ENCODE assay signal across 26 mouse cellular contexts in the genomic region with DNA sequence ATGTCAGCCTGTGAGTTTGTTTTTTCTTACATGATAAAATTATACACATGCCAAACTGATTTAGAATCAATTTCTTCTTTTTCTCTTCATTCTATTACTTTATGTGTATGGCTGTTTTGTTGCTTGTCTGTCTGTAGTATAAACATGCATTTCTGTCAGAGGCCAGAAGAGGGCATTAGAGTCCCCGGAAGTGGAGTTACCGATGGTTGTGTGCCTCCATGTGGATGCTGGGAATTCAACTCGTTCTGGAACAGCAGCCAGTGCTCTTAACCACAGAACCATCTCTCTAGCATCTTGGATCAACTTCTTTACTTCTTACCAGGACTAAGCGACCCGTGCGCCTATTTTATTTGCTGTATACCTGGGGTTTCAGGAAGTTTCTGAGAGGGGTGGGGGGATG. TPM values are rescaled to one million over a fixed set of nuclear protein-coding genes. Genes with fewer than 3 reads are reported as not detected.
A peak's percentile ranks its signal among the peaks of the same experiment; 100 is the strongest.
DNase-seq lines count a peak whose midpoint lies in the region; ATAC-seq and TF ChIP-seq lines count a peak whose summit lies in the region.
"Had no signal": no experiment of that assay in that cellular context is flagged by ENCODE, and none has a peak within 500 bp of the region (broad histone marks: within the 10 kb centered on the region; RNA-seq: fewer than 3 reads in every experiment).

No protein-coding gene starts in this region.

- DNase-seq in midbrain, postnatal 0 days (ENCODE audit: low spot score): no peak
- peak; percentile 80 for DNase-seq in R1 (ENCODE audit: low read depth, low spot score)
- DNase-seq in spleen, postnatal 36 days (ENCODE audit: low spot score in 2 of 2): no peak
- DNase-seq in stomach, postnatal 0 days (ENCODE audit: low spot score): no peak
- DNase-seq: adrenal gland, adult 2 months; adrenal gland, postnatal 14 days; cerebellum, adult 11 months; cerebellum, adult 2 months; cerebellum, adult 9-11 months; cerebellum, postnatal 25 days; gastrocnemius, postnatal 10 days; gastrocnemius, postnatal 36 days; heart, adult 2 months; heart, postnatal 14 days; heart, postnatal 4 days; kidney, adult 18-20 months had no signal

- no peak for ATAC-seq in midbrain, postnatal 0 days (ENCODE audit: low FRiP score)
- no peak for ATAC-seq in midbrain, embryonic 15.5 days (replicated peaks)
- ATAC-seq in stomach, postnatal 0 days (ENCODE audit: low FRiP score, low TSS enrichment): no peak
- ATAC-seq: forebrain, embryonic 15.5 days; Patski had no signal

- no peak overlapping the region for H3K9ac ChIP-seq in midbrain, postnatal 0 days (replicated peaks; ENCODE audit: low read length, poor library complexity, severe bottlenecking)
- no peak overlapping the region for H3K9ac ChIP-seq in midbrain, embryonic 15.5 days
- H3K9ac ChIP-seq in ES-Bruce4 (ENCODE audit: low read depth, poor library complexity, severe bottlenecking): no peak overlapping the region
- H3K9ac ChIP-seq in stomach, postnatal 0 days (ENCODE audit: low read length): no peak overlapping the region
- H3K9ac ChIP-seq: embryonic facial prominence, embryonic 12.5 days; embryonic facial prominence, embryonic 15.5 days; forebrain, embryonic 15.5 days; heart, embryonic 13.5 days; hindbrain, embryonic 12.5 days; hindbrain, embryonic 15.5 days had no signal

- TF ChIP-seq CTCF in midbrain, postnatal 0 days (IDR thresholded peaks at IDR 0.05): 0 out of 2 replicates have a peak, but pooled peaks have one; percentile 4
- TF ChIP-seq CTCF in ES-Bruce4 (IDR thresholded peaks at IDR 0.05; ENCODE audit: low read depth, low read length): peak; percentile 22
- no peak for TF ChIP-seq CTCF in stomach, postnatal 0 days (IDR thresholded peaks at IDR 0.05; ENCODE audit: low read depth)

- 86% methylated on average over 6 of the region's 6 CpGs for WGBS in midbrain, postnatal 0 days
- WGBS in midbrain, embryonic 15.5 days: 90% methylated on average over 6 of the region's 6 CpGs
- 89% methylated on average over 6 of the region's 6 CpGs for whole genome bisulfite sequencing in stomach, postnatal 0 days

- H3K4me3 ChIP-seq in midbrain, postnatal 0 days (ENCODE audit: low read depth, low read length): no peak overlapping the region
- H3K4me3 ChIP-seq in midbrain, embryonic 15.5 days: no peak overlapping the region
- H3K4me3 ChIP-seq in ES-Bruce4 (ENCODE audit: low read depth, low read length): no peak overlapping the region
- H3K4me3 ChIP-seq in stomach, postnatal 0 days (ENCODE audit: low read depth, low read length): no peak overlapping the region
- H3K4me3 ChIP-seq: embryonic facial prominence, embryonic 12.5 days; embryonic facial prominence, embryonic 15.5 days; forebrain, embryonic 15.5 days; heart, adult 2 months; heart, embryonic 10.5 days; heart, embryonic 13.5 days; hindbrain, embryonic 12.5 days; hindbrain, embryonic 15.5 days had no signal

- no peak overlapping the region for H3K27ac ChIP-seq in midbrain, postnatal 0 days (ENCODE audit: low read depth, low read length)
- H3K27ac ChIP-seq in midbrain, embryonic 15.5 days: no peak overlapping the region
- no peak overlapping the region for H3K27ac ChIP-seq in ES-Bruce4 (ENCODE audit: insufficient read depth, low read length)
- no peak overlapping the region for H3K27ac ChIP-seq in stomach, postnatal 0 days (replicated peaks)
- H3K27ac ChIP-seq: embryonic facial prominence, embryonic 12.5 days; embryonic facial prominence, embryonic 15.5 days; forebrain, embryonic 15.5 days; heart, adult 2 months; heart, embryonic 10.5 days; heart, embryonic 13.5 days; hindbrain, embryonic 12.5 days; hindbrain, embryonic 15.5 days had no signal

- H3K27me3 ChIP-seq in midbrain, postnatal 0 days (ENCODE audit: insufficient read depth, low read length): no peaks in the 10 kb centered on the region
- H3K27me3 ChIP-seq in midbrain, embryonic 15.5 days (replicated peaks): 0 out of 2 replicates have a peak, but pooled peaks cover 1% of the 10 kb centered on the region
- H3K27me3 ChIP-seq in ES-Bruce4 (ENCODE audit: control insufficient read depth, insufficient read depth, low read length, poor library complexity, severe bottlenecking): no peaks in the 10 kb centered on the region
- H3K27me3 ChIP-seq in stomach, postnatal 0 days (ENCODE audit: control insufficient read depth, insufficient read depth, low read length): no peaks in the 10 kb centered on the region
- H3K27me3 ChIP-seq: embryonic facial prominence, embryonic 15.5 days; forebrain, embryonic 15.5 days; hindbrain, embryonic 15.5 days had no signal

- no peak for TF ChIP-seq POLR2A in ES-Bruce4 (IDR thresholded peaks at IDR 0.05; ENCODE audit: insufficient read depth, low read length)

- no peaks in the 10 kb centered on the region for H3K4me1 ChIP-seq in midbrain, postnatal 0 days (ENCODE audit: insufficient read depth, low read length)
- H3K4me1 ChIP-seq in midbrain, embryonic 15.5 days: peaks cover 10% of the 10 kb centered on the region
- H3K4me1 ChIP-seq in ES-Bruce4 (ENCODE audit: control insufficient read depth, insufficient read depth, low read length): peaks cover 10% of the 10 kb centered on the region
- H3K4me1 ChIP-seq in stomach, postnatal 0 days (replicated peaks; ENCODE audit: control insufficient read depth, insufficient read depth): no peaks in the 10 kb centered on the region

- no peaks in the 10 kb centered on the region for H3K9me3 ChIP-seq in midbrain, postnatal 0 days (ENCODE audit: low read length)
- H3K9me3 ChIP-seq in midbrain, embryonic 15.5 days: no peaks in the 10 kb centered on the region; the same call in 1 of the 2 replicates
- H3K9me3 ChIP-seq in ES-Bruce4 (replicated peaks; ENCODE audit: control insufficient read depth, insufficient read depth, low read length, poor library complexity, severe bottlenecking): no peaks in the 10 kb centered on the region
- H3K9me3 ChIP-seq in stomach, postnatal 0 days (ENCODE audit: control insufficient read depth, low read length): no peaks in the 10 kb centered on the region
- H3K9me3 ChIP-seq: embryonic facial prominence, embryonic 12.5 days; embryonic facial prominence, embryonic 15.5 days; forebrain, embryonic 15.5 days; heart, embryonic 10.5 days; hindbrain, embryonic 12.5 days; hindbrain, embryonic 15.5 days had no signal

- H3K36me3 ChIP-seq in midbrain, postnatal 0 days (ENCODE audit: insufficient read depth, low read length): no peaks in the 10 kb centered on the region
- no peaks in the 10 kb centered on the region for H3K36me3 ChIP-seq in midbrain, embryonic 15.5 days (replicated peaks)
- H3K36me3 ChIP-seq in ES-Bruce4 (ENCODE audit: control insufficient read depth, insufficient read depth, low read length, poor library complexity, severe bottlenecking): no peaks in the 10 kb centered on the region
- no peaks in the 10 kb centered on the region for H3K36me3 ChIP-seq in stomach, postnatal 0 days (ENCODE audit: control insufficient read depth, insufficient read depth, low read length)
- H3K36me3 ChIP-seq: embryonic facial prominence, embryonic 12.5 days; embryonic facial prominence, embryonic 15.5 days; forebrain, embryonic 15.5 days; heart, embryonic 10.5 days; heart, embryonic 13.5 days; hindbrain, embryonic 12.5 days; hindbrain, embryonic 15.5 days had no signal

- no peak for TF ChIP-seq EP300 in ES-Bruce4 (IDR thresholded peaks at IDR 0.05; ENCODE audit: insufficient read depth, low read depth, low read length)
- no peak for TF ChIP-seq EP300 in stomach, postnatal 0 days (optimal IDR thresholded peaks at IDR 0.05)

- H3K4me2 ChIP-seq in midbrain, postnatal 0 days (ENCODE audit: low read depth, low read length, poor library complexity, severe bottlenecking): no peak overlapping the region
- H3K4me2 ChIP-seq in midbrain, embryonic 15.5 days: no peak overlapping the region
- no peak overlapping the region for H3K4me2 ChIP-seq in stomach, postnatal 0 days (replicated peaks; ENCODE audit: low read depth)
- H3K4me2 ChIP-seq: embryonic facial prominence, embryonic 12.5 days; embryonic facial prominence, embryonic 15.5 days; forebrain, embryonic 15.5 days; heart, embryonic 13.5 days; hindbrain, embryonic 12.5 days; hindbrain, embryonic 15.5 days had no signal

RNA-seq across cellular contexts. Expression of a gene that starts 24.2 kb away (rescaled TPM):
- 5.6 and 10.4 TPM in 2 replicates for total RNA-seq in midbrain, postnatal 0 days (2014; rRNA removed)
- 3.5 and 4.2 TPM in 2 replicates for polyA plus RNA-seq in midbrain, postnatal 0 days (2015; fragmentation: Nextera tagmentation; extraction: Ambion mirVana)
- 7.1 and 8.1 TPM in 2 replicates for polyA plus RNA-seq in midbrain, embryonic 15.5 days (2015; fragmentation: Nextera tagmentation; extraction: Ambion mirVana)
- polyA plus RNA-seq in ES-Bruce4 (2011; ENCODE audit: insufficient read depth, insufficient read length, low read depth, missing spikeins): 3.4 and 5.3 TPM in 2 replicates
- polyA plus RNA-seq in stomach, postnatal 0 days (2015; fragmentation: Nextera tagmentation; extraction: Ambion mirVana): 0.79 and 0.98 TPM in 2 replicates
